Mouse (Mus musculus) spleen, postnatal 4 days (tissue): ENCODE data around the gene Sap30l.

Experiments used
- DNase-seq, 2 experiments: peaks; one replicate each; pipeline ENCODE4 v3.0.0; 2022; ENCODE audit warnings: low spot score in 2 of 2

Gene Sap30l

DNA sequence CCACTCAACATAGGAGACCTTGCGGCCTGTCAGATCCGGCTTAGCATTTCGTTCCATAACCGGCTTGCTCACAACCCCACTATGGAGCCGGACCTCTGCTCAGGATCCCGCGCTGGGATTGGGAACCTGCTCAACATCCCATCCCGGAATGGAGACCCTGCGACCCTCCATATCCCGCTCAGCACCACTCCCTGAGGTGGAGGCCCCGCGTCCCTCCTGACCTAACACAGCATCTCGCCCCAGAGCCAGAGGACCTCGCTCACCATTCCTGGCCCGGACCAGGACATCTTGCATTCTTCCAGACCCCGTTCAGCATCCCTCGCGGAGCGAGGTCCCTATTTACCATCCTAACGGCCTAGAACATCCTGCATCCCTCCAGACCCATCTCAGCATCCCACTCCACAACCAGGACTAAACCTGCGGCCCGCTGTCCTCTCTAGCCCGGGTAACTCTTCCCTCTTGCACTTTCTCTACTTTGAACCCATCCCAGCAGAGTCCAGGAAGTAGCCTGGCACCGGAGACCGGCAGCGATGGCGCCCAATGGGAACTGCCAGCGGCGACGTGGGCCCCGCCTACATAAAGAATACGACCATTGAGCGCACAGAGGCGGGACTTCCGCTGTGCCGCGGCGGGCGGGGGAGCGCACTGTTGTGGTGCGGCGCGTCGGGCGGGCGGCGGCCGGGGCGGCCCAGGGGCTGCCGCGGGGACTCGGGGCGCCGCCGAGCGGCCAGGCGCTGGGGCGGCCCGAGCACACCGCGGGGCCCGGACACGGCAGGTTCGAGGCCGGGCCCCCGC is at the start of gene Sap30l:
Gene Sap30l (plus strand): TSS at position 667 of the 795 bp plus-strand sequence.
- DNase-seq, result peak; percentile 96 to 98

DNA sequence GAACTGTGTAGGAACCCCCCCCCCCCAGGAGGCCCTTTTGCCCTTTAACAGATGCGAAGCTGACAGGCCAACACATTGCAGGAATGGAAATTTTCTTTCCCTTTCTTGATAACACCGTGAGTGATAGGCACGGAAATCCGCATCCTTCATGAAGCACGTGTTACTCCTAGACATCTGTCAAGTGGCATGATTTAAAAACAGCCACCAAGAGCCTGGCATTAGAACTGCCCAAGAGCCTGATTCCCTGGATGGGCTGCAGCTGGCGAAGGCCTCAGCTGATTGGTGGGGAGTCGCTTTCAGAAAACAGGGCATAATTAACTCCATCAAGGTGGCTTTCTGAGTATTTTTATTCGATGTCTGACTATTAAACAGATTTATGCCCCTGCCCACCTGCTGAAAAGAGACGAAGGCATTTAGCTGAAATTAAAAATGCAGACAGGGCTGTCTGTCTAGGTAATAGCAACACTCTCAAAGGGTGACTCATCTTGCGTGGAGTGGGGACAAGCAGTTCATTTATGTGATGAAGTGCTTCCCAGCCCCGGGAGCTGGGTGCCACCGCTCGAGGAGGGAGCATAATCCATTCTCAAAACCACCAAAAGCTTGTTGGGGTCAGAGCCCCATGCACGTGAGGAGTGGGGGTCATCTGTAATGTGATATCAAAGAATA is 47.8 kb upstream of the Sap30l start:
- DNase-seq, result no peak

DNA sequence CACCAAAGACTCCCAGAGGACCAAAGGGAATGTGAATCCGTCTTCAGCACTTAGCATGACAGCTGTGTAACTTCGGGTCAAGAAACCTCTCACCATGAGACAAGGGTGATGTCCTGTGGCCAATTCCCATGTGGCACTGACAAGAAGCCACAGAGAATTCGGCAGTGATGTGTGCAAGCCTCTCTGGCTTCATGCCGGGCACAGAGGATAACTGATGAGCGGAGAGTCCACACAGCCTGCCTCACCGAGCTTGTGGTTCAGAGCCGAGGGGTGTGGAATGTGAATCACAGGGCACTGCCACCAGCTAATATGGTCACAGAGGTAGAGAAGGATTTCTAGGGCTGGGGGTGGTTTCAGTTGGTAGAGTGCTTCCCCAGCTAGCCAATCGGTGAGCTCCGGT is 42.8 kb upstream of the Sap30l start:
- DNase-seq, result no peak

DNA sequence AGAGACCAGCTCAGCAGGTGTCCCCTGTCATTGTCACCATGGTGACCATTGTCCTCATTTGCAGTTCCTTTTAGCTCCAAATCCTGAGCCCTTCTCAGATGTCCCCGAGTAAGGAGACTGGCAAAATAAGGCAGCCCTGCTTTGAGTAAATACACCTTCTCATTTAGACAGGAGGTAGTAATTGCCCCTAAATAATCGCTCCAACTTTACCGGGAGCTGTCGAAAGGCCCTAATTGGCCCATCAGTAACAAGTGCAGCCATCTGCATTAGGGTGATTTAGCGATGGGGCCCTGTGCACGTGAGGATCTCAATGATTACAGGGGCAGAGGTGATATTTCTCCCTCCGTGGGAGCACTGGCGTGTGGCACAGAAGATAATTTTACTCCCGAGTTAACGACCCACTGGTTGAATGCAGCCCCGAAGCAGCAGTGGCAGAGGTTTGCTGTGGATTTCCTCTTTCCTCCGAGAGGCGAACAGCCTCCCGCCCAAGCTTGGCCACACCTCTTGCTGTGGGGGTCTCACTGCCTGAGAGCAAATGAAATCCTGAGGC is 40.9 kb upstream of the Sap30l start:
- DNase-seq, result no peak

DNA sequence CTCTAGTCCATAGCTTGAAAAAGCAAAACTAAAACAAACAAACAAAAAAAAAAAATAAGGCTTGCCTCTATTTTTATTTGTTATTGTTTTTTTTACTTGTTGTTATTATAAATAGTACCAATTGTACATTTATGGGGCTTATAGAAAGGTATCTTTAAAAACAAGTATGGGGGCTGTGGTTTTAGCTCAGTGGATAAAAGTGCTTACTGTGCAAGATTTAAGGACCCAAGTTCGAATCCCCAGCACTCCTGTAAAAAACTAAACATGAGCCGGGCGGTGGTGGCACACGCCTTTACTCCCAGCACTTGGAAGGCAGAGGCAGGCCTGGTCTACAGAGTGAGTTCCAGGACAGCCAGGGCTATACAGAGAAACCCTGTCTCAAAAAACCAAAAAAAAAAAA is 40.1 kb upstream of the Sap30l start:
- no peak for DNase-seq

DNA sequence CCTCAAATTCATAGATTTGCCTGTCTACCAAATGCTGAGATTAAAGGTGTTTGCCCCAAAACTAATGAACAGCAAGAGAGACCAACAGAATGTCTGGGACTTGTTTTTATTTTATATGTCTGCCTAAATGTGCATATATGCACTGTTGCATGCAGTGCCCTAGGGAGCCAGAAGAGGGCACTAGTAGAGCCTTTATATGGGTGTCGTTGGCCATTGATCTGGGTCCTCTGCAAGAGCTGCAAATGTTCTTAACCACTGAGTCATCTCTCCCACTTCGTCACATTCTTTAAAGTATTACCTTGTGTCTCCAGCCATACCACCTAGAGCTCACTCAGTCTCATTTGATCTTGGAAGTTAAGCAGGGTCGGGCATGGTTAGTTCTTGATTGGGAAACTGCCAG is 37.3 kb upstream of the Sap30l start:
- no peak for DNase-seq

DNA sequence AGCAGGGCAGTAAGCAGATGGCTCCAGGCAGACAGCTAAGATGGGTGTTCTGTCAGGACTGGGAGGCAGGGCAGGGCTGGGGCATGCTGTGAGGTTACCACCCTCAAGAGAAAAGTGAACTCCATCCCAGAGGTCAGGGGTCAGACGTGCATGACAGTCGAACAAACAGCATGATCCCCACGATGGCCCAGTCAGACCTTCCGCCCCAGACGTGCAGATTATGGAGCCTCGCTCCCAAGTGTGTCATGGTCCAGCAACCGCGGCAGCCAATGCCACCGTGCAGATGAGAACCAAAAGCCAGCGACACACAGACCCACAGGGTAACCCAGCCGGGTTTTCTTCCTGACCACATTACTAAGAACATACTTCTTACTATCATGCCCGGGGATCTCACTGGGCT is 34.8 kb upstream of the Sap30l start:
- DNase-seq, result no peak

DNA sequence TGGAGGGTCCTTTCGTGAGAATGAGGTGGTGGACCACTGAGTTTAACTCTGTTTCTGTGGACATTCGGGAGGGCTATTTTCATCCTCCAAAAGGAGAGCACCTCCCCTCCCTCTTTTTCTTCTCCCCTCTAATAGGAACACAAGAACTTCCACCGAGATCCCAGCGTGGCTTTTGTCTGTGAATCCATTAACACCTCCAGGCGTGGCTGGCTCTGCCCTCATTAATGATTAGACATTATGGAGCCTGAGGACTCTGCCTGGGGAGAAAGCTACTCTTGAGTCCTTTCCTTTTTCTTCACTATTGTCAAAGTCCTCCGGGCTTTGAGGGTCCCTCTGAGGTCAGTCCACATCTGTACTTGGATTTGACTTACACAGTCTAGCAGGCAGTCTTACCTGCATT is 34.3 kb upstream of the Sap30l start:
- DNase-seq, result no peak

DNA sequence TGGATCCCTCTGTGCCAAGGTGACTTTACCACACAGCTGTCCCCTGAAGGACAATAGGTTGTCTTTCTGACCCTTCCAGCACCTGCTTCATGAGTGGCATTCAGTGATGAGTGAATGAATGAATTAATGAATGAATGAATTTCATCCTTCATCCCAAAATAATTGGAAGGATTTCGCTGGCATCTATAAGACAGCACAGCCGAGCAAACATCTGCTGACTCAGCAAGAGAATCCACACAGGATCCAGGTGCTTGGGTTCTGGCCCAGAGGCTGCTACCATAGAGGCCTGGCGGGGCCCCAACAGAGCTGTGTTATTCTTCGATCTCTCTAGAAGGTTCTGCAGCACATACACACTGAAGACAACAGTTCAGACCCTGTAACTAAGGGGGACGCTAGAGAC is 30.7 kb upstream of the Sap30l start:
- no peak for DNase-seq

DNA sequence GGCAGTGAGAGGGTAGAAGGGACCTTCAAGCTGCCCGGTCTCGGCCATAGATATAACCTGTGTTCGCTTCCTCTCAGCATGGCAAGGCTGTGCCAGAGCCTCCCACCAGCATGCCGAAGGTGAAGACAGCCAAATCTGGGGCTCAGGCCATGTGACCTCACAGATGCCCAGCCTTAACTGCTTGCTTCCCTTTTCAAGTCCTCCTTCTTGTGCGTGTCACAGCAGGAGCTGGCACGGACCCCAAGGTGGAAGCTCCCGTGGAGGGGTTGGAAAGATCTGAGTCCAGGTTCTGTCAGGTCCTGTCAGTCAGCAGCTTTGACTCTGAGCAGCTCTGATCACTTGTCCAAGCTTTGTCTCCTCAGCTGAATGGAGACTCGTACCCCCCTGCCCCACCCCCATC is 29.8 kb upstream of the Sap30l start:
- DNase-seq, result no peak

DNA sequence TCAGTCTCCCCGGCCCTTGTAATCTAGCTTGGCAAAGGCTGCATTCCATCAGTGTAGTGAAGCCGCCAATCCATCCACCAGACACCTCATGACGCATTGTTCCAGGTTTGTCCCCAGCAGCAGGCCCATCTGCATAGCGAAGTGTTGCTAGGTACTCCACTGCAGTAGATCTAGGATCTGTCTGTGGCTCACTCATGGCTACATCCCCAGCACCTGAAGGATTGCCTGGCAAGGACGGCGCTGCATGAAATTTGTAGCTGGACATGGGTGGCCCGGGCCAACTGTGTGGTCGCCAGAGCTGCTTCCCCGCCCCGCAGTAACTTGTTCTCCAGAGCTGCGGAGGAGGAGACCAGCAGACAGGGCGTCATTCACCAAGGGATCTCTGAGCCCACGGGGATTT is 28.0 kb upstream of the Sap30l start:
- DNase-seq, result no peak

DNA sequence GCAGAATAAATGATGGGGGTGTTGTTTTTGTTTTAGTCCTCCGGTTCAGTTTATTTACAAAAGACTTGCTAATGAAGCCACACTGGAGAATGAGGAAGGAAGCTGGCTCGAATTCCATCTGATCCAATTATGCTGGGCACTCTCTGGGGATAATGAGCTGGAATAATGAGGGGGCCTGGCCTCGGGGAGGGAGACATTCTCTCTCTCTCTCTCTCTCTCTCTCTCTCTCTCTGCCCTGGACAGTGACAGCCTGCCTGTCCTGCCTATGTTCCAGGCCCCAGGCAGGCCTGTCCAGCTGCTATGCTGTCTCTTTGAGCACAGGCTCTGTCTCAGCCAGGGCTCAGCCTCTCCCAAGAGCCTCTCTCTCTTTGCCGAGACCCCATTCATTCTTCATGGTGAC is 27.5 kb upstream of the Sap30l start:
- no peak for DNase-seq

DNA sequence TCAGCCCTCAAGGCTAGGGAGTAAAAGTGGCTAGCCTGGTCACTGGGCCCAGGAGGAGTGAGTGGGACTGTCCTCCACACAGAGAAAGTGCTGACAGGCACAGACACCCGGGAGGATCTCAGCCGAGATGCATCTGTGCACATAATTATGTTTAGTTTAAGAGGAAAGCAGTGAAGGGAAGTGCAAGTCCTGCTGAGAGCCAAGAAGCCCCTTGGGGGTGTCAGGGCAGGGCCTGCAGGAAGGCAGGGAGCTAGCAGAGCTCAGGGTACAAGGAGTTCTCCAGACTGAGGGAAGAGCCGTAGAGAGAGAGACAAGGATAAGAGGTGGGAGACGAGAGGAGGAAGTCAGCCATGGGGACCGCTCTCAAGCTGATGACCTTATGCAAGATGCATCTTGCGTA is 25.6 kb upstream of the Sap30l start:
- no peak for DNase-seq

DNA sequence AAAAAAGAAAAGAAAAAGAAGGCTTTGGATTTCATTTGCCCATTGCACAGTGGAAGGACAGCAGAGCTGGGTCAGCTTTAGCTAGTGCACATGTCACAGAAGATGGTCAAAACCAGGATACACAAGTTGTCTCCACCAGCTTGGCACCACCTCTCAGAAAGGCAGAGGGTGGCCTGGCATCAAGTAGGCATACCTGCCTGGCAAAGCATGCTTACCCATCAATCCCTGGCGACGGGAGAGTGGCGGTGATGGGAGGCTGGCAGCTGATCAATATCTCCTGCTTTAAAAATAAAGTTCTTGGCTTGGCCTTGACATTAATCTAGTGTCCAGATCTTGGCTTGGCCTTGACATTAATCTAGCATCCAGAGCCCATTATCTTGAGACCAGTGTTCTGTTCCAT is 24.9 kb upstream of the Sap30l start:
- DNase-seq, result no peak

DNA sequence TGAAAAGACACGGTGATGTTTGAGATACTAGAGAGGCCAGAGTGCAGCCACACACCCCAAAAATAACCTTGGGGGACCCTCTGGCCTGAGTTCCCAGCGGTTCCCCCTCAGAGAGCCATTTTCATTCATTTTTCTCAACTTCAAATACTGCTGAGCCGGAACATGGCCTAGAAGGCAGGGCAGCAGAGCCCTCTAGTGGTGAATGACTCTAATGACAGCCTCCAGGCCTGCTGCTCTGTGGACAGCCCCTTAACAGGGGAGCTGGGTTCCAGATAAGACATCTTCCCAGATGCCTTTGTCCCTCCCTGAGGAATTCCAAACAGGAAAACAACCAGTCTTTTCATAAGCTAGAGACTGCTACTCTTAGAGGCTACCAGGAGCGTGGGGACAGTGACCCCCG is 23.1 kb upstream of the Sap30l start:
- DNase-seq, result peak in 1 of 2 experiments; percentile 69

DNA sequence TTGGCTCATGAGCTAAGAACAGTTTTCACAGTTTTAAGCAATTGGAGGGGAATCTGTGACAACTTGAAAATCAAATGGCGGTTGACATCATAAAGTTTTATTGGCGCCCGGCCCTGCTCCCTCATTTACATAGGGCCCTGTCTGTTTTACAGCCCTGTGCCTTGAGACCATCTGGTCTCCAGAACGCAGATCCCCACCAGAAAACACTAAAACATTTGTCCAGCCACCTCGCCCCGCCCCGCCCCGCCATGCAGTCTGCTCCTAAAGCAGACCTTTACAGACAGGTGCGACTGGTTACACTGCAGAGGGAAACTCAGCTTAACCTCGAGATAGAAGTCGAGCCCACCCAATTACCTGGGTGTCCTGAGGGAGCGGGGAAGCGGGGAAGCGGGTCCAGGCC is 21.6 kb upstream of the Sap30l start:
- no peak for DNase-seq

DNA sequence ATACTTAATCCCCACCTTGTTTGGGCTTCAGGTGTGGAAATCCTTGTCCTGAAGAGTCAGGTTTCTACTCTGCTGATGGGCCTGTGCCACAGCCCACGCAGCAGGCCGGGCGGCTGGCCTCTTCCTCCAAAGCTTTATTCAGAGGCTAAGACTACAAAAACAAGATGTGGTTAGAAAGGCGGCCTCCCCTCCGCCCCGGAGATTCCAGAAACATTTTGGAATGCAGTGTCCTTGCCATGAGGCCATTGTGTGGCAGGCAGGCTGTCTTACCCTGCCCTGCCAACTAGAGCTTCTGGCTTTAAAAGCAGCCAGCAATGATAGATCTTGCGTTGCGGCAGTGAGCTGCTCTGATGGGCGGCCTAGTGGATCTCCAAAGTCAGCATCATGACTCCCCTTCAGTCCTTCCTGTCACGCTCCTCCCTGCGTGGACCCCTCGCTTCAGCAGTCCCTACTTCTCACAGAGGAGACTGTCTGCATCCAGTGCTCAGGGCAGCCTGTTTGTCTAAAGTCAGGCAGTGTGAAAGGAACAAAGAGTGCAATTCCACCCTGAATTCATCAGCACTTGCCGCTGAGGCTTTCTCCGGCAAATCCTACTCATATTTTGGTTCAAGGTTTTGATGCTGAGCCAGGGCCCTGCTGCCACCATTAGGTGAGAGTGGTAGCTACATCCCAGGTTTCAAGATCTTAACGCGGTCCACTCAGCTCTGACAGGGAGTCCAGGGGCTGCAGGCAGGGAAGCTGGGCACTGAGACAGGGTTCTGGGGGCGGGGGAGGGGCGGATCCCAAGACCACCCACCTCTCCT is 14.6 kb upstream of the Sap30l start:
- DNase-seq, result no peak

DNA sequence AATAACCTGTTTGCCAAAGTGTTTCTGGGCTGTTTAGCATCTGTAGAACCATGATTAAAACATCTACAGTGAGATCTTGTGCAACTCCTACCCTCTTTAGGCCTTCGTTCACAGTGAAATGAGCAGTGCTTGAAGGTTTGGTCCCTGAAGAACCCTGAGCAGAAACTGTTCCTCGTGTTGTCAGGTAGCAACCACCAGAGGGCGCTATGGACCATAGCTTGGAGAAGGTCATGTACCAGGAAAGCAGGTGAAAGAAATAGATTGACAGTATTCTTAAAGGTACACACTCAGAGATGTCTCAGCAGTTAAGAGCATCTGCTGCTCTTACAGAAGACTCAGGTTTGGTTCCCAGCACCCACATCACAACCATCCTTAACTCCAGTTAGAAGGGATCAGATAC is 13.5 kb upstream of the Sap30l start:
- DNase-seq, result peak; percentile 61 to 89

DNA sequence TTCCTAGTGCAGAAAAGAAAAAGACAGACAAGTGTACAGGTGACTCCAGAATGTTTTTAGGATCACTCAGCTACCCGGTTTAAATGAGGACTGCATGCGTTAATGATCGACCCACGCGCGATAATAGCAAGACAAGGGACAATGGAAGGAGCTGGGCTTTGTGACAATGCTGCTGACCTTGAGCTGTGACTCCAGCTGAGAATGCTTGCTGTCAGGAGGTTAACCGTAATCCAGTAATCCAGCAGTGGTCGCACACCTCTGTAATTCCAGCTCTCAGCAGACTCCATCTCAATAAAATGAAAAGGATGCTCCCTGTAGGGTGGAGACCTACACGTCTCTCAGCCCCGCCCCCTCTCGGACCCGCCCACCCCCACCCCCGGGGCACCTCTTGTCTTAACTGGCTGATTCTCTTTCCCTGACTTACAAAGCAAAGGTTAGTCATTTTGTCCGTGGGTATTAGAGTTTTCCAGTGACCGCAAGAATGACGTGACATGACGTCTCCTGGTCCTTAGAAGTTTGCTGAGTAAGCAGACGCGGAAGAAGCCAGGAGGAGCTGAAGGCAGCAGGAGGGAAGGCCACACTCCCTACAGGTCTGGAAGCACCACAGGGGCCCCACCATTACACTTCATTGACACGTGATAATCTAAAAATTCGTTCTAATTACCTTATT is 10.4 kb upstream of the Sap30l start:
- DNase-seq, result no peak

DNA sequence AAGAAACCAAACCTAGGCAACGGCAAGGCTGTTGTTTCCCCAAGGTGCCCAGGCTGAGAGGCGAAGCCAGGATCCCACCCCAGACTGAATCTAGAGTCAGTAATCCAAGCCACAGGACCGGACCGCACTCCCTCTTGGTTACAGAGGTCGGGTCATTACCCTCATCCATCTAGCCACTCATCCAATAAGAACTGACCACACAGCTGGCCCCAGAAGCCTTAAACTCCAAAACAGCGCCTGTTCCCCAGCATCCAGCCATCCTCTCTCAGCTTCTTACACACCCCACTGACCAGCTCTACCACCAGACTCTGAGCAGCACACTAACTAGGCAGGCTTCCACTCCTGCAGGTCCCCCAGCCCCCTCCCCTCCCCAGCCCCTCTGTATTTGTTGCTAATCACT is 6.4 kb upstream of the Sap30l start:
- no peak for DNase-seq

DNA sequence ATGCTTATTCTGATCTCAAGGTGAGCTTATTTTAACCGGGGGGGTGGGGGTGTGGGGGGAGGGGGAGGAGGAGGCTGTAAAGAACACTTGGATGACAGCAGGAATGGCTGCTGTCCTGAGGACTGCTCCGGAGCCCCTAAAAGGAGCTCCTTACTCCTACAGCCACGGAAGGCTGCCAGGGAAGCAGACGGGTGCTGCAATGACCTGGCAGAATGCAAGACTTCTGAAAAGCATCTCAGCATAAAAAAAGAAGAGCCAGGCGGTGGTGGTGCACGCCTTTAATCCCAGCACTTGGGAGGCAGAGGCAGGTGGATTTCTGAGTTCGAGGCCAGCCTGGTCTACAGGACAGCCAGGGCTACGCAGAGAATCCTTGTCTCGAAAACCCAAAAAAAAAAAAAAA is 3.6 kb upstream of the Sap30l start:
- DNase-seq, result no peak

DNA sequence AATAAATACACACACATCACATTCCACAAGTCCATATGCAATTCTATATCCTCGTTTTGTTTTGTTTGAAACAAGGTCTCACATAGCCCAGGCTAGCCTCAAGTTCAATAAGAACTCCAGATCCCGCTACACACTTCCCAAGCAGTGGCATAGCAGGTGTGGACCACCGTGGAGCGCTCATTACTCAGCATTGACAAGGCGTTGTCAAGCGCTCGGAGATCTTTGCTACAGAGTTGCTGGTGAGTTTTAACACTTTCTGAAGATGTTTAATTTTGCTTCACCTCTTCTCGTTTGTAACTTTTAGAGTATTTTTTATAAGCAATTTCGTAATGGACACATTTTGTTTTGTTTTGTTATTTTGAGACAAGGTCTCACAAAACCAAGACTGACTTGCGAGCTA is 2.0 kb upstream of the Sap30l start:
- DNase-seq, result no peak
